Mouse (Mus musculus): ENCODE results near the gene Ly6g6d.

- TF ChIP-seq ZNF384 (IDR thresholded peaks at IDR 0.05; ENCODE audit: low read depth, low read length): no peak
- no peak for TF ChIP-seq ZC3H11A (IDR thresholded peaks at IDR 0.05; ENCODE audit: borderline replicate concordance, low read depth, low read length)
- TF ChIP-seq MAFK (IDR thresholded peaks at IDR 0.05; ENCODE audit: insufficient read depth, low read depth, low read length): no peak
- TF ChIP-seq HCFC1 (IDR thresholded peaks at IDR 0.05; ENCODE audit: borderline replicate concordance, insufficient read depth, low read length): no peak
- no peak for TF ChIP-seq CHD2 (IDR thresholded peaks at IDR 0.05; ENCODE audit: low read depth, low read length)
Measured at GRCm38 (mm10) chr17:35060071-35060470, 17.8 kb downstream of the Ly6g6d start.
